Mouse (Mus musculus) neural tube, embryonic 13.5 days (tissue): ENCODE measurements at regions not wholly inside any gene's neighbourhood (a gene's known extent, or its start where the extent isn't known, plus 50 kb on each side); places are given as distances from the start of the nearest gene placed in this dataset.

Source experiments
- ATAC-seq: fragments of 200-750 bp; cut with Nextera tagmentation; 2 replicates; pipeline ENCODE4 v1.8.0; 2017; ENCODE audit warnings: low read depth, mild to moderate bottlenecking, moderate TSS enrichment, moderate library complexity
- H3K27ac ChIP-seq: fragments of 300-500 bp; sonication (generic); replicated peaks from 2 replicates; pipeline ENCODE4 v1.5.1; 2015; ENCODE audit warnings: moderate library complexity, mild to moderate bottlenecking, inconsistent platforms
- H3K27me3 ChIP-seq: fragments of 300-500 bp; sonication (generic); 2 replicates; pipeline ENCODE4 v1.6.1; 2015; ENCODE audit warnings: mild to moderate bottlenecking, inconsistent platforms
- H3K36me3 ChIP-seq: fragments of 300-500 bp; sonication (generic); 2 replicates; pipeline ENCODE4 v1.6.1; 2015; ENCODE audit warnings: mild to moderate bottlenecking, inconsistent platforms
- H3K4me1 ChIP-seq: fragments of 300-500 bp; sonication (generic); replicated peaks from 2 replicates; pipeline ENCODE4 v1.6.1; 2015; ENCODE audit warnings: inconsistent platforms
- H3K4me2 ChIP-seq: fragments of 300-500 bp; sonication (generic); 2 replicates; pipeline ENCODE4 v1.6.1; 2015; ENCODE audit warnings: inconsistent platforms, mild to moderate bottlenecking, moderate library complexity
- H3K4me3 ChIP-seq: fragments of 300-500 bp; sonication (generic); 2 replicates; pipeline ENCODE4 v1.5.1; 2015; ENCODE audit warnings: mild to moderate bottlenecking, inconsistent platforms
- H3K9ac ChIP-seq: fragments of 300-500 bp; sonication (generic); 2 replicates; pipeline ENCODE4 v1.6.1; 2015; ENCODE audit warnings: moderate library complexity, mild to moderate bottlenecking, inconsistent platforms
- H3K9me3 ChIP-seq: fragments of 300-500 bp; sonication (generic); 2 replicates; pipeline ENCODE4 v1.6.1; 2016; ENCODE audit warnings: inconsistent platforms
- WGBS: fragments of 180-500 bp; shearing (Covaris S2); methylation state at CpG from one replicate; pipeline ENCODE4 v1.1.7; 2015; 5-methylcytosine and 5-hydroxymethylcytosine counted together

DNA sequence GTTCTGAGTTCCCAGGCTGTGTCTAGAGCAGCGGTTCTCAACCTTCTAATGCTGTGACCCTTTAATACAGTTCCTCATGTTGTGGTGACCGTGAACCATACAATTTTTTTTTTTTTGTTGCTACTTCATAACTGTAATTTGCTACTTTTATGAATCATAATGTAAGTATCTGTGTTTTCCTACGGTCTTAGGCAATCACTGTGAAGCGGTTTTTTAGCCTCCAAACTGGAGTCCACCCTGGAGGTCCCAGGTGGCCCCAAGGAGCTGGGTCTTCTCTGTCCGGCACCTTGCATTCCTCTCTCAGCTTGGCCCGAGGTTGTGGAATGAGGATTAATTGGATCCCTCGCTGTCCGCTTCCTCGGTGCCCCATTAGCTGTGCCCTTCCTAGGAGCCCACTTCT lies 96.6 kb upstream of the 1700021F07Rik start:
- Histone ChIP-seq H3K9me3 (no peaks in the 10 kb centered on the region), H3K4me1 (peaks cover 10% of the 10 kb centered on the region; the same call in 1 of the 2 replicates), H3K36me3 (no peaks in the 10 kb centered on the region), H3K27me3 (no peaks in the 10 kb centered on the region), H3K4me2 (no peak overlapping the region), H3K4me3 (no peak overlapping the region), H3K27ac (no peak overlapping the region), H3K9ac (no peak overlapping the region)
- 88% methylated on average over 9 of the region's 9 CpGs for WGBS
- ATAC-seq, result 0 out of 2 replicates have a peak, but pooled peaks have one; percentile 19

DNA sequence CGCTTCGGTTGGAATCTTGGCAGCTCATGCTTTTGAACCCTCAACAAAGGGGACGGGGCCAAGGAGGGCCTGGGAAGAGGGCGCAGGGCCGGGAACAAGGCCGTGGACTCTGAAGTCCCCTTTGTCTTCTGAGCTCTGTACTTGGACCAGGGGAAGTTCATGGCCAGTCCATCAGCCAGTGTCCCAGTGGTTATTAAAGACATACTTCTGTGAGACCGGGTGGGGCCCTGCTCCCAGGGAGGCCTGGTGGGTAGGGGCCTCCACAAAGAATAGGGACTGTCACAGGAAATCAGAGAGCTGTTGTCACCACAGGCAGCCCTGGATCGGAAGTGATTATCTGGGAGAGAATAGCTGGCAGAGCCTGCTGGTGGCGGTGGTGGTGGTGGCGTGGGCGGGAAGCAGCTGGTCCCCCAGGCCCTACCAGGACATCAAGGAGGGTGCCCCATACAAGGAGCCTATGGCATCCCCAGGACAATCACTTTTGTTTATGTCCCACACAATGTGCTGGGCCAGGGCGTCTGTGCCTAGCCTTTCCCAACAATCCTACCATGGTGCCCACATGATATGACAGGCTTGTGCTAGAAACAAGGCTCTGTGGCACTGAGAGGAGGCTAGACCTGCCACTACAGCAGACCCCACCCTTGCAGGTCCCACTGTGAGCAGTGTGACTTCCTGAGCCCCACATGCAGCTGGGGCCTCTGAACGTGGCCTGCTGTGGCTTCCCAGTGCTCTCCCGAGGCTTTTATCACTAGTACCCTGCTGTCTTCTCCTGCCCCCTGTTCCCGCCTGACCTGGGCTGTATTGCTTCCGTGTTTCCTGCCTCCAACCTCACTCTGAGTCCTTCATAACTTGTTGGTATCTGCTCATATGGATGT lies 96.0 kb upstream of the 1700021F07Rik start:
- H3K9ac ChIP-seq, result no peak overlapping the region
- H3K36me3 ChIP-seq, result no peaks in the 10 kb centered on the region
- H3K4me1 ChIP-seq, result peaks cover 9% of the 10 kb centered on the region; the same call in 1 of the 2 replicates
- H3K4me2 ChIP-seq, result no peak overlapping the region
- H3K27ac ChIP-seq, result 0 out of 2 replicates have a peak overlapping the region, but pooled peaks have one; percentile 14
- no peaks in the 10 kb centered on the region for H3K9me3 ChIP-seq
- no peaks in the 10 kb centered on the region for H3K27me3 ChIP-seq
- WGBS, result 60% methylated on average over 16 of the region's 16 CpGs
- H3K4me3 ChIP-seq, result no peak overlapping the region
- ATAC-seq, result peak; percentile 40; the same call in 1 of the 2 replicates

DNA sequence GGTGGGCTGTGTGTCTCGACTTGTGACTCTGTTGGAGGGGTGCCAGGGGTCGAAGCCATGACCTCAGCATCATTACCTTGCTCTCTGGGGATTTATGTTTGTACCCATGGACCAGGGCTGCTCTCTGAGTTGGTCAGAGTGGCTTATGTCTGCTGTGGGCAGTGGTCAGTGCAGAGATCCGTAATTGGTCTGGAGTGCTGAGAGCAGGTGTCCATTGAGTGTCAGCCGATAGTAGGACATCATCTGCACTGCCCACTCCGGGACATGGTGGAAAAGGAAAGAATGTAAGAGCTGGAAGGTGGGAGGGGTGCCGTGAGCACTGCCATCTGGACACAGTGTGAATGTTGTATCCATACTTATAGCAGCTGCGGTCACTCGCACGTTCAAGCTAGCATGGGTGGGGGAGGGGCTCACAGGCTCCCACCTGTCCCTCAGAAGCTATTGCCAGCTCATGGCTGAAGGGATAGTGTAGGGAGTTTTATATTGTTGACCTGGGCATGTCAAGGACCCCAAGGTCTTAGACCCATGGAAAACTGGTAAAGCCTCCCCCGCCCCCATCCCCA lies 94.4 kb upstream of the 1700021F07Rik start:
- H3K4me1 ChIP-seq, result peaks cover 9% of the 10 kb centered on the region; the same call in 1 of the 2 replicates
- H3K9ac ChIP-seq, result no peak overlapping the region
- no peaks in the 10 kb centered on the region for H3K36me3 ChIP-seq
- ATAC-seq, result no peak
- H3K27me3 ChIP-seq, result no peaks in the 10 kb centered on the region
- 72% methylated on average over 10 of the region's 10 CpGs for WGBS
- H3K9me3 ChIP-seq, result no peaks in the 10 kb centered on the region
- H3K4me2 ChIP-seq, result no peak overlapping the region
- no peak overlapping the region for H3K4me3 ChIP-seq
- H3K27ac ChIP-seq, result no peak overlapping the region

DNA sequence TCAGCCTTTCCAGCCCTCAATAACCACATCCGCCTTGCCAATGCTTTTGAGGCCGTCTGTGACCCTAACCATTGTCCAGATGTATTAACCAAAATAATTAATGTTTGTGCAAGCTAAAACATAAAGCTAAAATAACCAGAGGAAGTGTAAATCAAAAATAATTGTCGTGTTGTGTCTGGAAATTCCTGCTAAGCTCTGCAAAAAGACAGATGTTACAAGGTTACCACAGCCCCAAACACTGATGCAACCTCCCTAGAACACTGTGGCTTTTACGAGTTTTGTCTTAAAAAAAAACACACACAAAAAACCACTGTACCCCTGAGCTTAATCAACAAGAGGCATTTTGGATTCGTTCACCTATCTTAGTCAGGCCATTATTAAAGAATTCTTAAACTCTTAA lies 90.5 kb upstream of the 1700021F07Rik start:
- Histone ChIP-seq H3K27me3 (no peaks in the 10 kb centered on the region), H3K4me1 (peaks cover 30% of the 10 kb centered on the region), H3K9ac (no peak overlapping the region), H3K4me2 (no peak overlapping the region), H3K27ac (no peak overlapping the region), H3K9me3 (no peaks in the 10 kb centered on the region), H3K36me3 (no peaks in the 10 kb centered on the region), H3K4me3 (no peak overlapping the region)
- 73% methylated on average over 5 of the region's 5 CpGs for WGBS
- ATAC-seq, result no peak

DNA sequence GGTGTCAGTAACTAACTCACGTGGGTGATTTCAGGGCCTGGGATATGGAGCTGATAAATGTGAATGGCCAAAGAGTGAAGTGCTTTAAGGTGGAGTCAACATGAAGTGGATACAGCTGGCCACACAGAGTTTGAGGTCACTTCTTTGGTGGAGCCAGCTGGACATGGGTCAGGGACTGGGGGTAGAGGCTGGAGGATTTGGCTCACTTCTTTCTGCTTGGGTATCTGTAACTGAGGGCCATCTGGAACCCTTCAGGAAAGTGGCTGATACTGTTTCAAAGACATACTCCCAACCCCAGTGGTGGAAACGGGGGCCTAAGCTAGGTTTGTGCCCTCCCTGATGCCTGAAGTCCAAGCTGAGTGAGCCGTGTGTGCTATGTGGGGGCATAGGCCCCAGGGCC lies 90.1 kb upstream of the 1700021F07Rik start:
- Histone ChIP-seq H3K4me2 (no peak overlapping the region), H3K9ac (no peak overlapping the region), H3K4me1 (peaks cover 30% of the 10 kb centered on the region), H3K9me3 (no peaks in the 10 kb centered on the region), H3K36me3 (no peaks in the 10 kb centered on the region), H3K27ac (no peak overlapping the region), H3K4me3 (no peak overlapping the region), H3K27me3 (no peaks in the 10 kb centered on the region)
- no peak for ATAC-seq
- WGBS, result 78% methylated on average over 3 of the region's 3 CpGs

DNA sequence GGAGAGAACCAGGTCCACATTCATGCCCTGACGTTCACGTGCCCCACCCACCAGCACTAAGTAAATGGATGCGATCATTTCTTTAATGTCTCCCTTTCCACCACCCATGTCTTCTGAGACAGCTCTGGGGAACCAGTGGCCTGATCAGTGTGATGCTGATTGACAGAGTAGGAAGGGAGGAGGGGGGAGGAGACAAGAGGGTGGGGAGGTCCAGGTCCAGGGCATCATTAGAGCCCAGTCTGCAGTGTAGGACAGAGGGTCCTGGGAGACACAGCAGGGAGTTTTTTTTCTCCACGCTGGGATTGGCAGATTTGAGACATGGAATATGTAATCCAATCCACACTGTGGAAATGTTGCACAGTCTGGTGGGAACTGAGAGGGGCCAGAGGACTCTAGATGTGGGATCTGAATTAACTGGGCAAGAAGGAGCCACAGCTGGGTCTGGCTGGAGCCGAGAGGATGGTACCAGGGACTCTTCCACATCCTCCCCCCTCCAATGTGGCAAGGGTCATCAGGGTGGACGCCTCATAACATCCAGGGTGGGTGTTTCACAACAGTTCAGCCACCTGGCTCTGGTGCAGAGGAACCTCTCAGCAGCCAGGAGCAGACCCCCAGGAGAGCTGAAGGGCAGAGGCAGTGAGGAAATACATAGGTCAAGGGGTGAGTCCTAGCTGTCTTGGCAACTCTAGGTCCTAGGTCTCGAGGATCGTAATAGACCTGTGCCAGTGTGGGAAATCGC lies 89.3 kb upstream of the 1700021F07Rik start:
- H3K4me3 ChIP-seq, result no peak overlapping the region
- H3K4me1 ChIP-seq, result peaks cover 24% of the 10 kb centered on the region
- no peaks in the 10 kb centered on the region for H3K9me3 ChIP-seq
- 81% methylated on average over 9 of the region's 9 CpGs for WGBS
- H3K4me2 ChIP-seq, result no peak overlapping the region
- no peak overlapping the region for H3K9ac ChIP-seq
- H3K27me3 ChIP-seq, result no peaks in the 10 kb centered on the region
- H3K36me3 ChIP-seq, result no peaks in the 10 kb centered on the region
- ATAC-seq, result no peak
- no peak overlapping the region for H3K27ac ChIP-seq

DNA sequence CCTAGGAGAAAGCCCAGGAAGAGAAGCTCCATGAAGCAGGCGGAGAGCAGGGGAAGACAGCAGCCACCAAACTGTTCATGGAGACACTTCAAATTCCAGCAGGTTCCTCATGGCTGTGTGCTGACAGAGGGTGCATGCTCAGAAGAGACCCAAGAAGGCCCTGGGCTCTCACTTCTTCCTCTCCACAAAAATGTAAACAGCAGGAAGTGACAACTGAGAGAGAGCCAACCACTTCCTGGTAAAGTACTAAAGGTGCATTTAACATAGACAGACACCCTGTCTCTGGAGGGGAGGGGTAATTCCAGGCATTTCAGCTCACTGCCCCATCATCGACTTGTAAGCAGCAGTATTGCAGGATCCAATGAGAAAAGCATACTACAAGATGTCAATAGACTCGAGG lies 85.8 kb upstream of the 1700021F07Rik start:
- no peak for ATAC-seq
- H3K9ac ChIP-seq, result no peak overlapping the region
- H3K4me1 ChIP-seq, result peaks cover 26% of the 10 kb centered on the region
- no peaks in the 10 kb centered on the region for H3K36me3 ChIP-seq
- H3K27ac ChIP-seq, result no peak overlapping the region
- 90% methylated on average over 3 of the region's 3 CpGs for WGBS
- H3K9me3 ChIP-seq, result no peaks in the 10 kb centered on the region
- H3K27me3 ChIP-seq, result no peaks in the 10 kb centered on the region
- no peak overlapping the region for H3K4me2 ChIP-seq
- no peak overlapping the region for H3K4me3 ChIP-seq

GRCm38 (mm10) chr2:173439031-173439430 lies 83.4 kb upstream of the 1700021F07Rik start:
- H3K36me3 ChIP-seq, result no peaks in the 10 kb centered on the region
- peaks cover 47% of the 10 kb centered on the region for H3K4me1 ChIP-seq
- no peak overlapping the region for H3K27ac ChIP-seq
- no peaks in the 10 kb centered on the region for H3K27me3 ChIP-seq
- 66% methylated on average over 9 of the region's 9 CpGs for WGBS
- no peak overlapping the region for H3K4me2 ChIP-seq
- no peaks in the 10 kb centered on the region for H3K9me3 ChIP-seq
- no peak overlapping the region for H3K4me3 ChIP-seq
- ATAC-seq, result no peak
- H3K9ac ChIP-seq, result no peak overlapping the region

DNA sequence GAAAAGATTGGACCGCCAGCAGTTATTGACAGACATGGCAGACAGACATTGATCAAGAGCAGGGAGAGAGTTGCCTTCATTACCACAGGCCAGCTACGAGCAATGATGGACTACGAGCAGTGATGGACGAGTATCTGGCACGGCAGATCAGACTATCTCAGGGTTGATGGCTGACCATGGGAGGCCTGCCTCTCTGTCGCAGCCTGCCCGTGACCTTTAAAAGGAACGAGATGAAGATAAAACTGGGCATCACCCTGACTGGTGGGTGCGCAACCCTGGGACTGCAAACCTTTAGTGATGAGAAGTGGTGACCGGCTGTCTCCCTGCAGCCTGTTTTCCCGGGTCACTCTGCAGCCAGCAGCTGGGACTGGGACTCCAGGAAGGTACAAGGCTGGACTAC lies 80.3 kb upstream of the 1700021F07Rik start:
- Histone ChIP-seq H3K36me3 (no peaks in the 10 kb centered on the region), H3K9ac (no peak overlapping the region), H3K4me1 (peaks cover 34% of the 10 kb centered on the region), H3K4me2 (no peak overlapping the region), H3K4me3 (no peak overlapping the region), H3K27me3 (no peaks in the 10 kb centered on the region), H3K9me3 (no peaks in the 10 kb centered on the region), H3K27ac (no peak overlapping the region)
- no peak for ATAC-seq
- 71% methylated on average over 11 of the region's 11 CpGs for WGBS

GRCm38 (mm10) chr2:173443262-173443661 lies 79.1 kb upstream of the 1700021F07Rik start:
- no peak overlapping the region for H3K4me2 ChIP-seq
- no peak overlapping the region for H3K4me3 ChIP-seq
- peak; percentile 64 for ATAC-seq
- H3K9me3 ChIP-seq, result 0 out of 2 replicates have a peak, but pooled peaks cover 5% of the 10 kb centered on the region
- no peaks in the 10 kb centered on the region for H3K27me3 ChIP-seq
- H3K4me1 ChIP-seq, result peaks cover 34% of the 10 kb centered on the region
- no peak overlapping the region for H3K27ac ChIP-seq
- H3K36me3 ChIP-seq, result no peaks in the 10 kb centered on the region
- H3K9ac ChIP-seq, result no peak overlapping the region
- WGBS, result 31% methylated on average over 10 of the region's 10 CpGs

- Histone ChIP-seq H3K4me3 (no peak overlapping the region), H3K36me3 (no peaks in the 10 kb centered on the region), H3K4me2 (no peak overlapping the region), H3K4me1 (peaks cover 32% of the 10 kb centered on the region), H3K9ac (no peak overlapping the region), H3K27ac (no peak overlapping the region), H3K27me3 (no peaks in the 10 kb centered on the region), H3K9me3 (0 out of 2 replicates have a peak, but pooled peaks cover 5% of the 10 kb centered on the region)
- ATAC-seq, result no peak
- WGBS, result 81% methylated on average over 9 of the region's 9 CpGs
Observed at GRCm38 (mm10) chr2:173444386-173444785, 78.0 kb upstream of the 1700021F07Rik start.

- H3K4me2 ChIP-seq, result no peak overlapping the region
- 73% methylated on average over 3 of the region's 3 CpGs for WGBS
- H3K27ac ChIP-seq, result no peak overlapping the region
- H3K9me3 ChIP-seq, result 0 out of 2 replicates have a peak, but pooled peaks cover 5% of the 10 kb centered on the region
- H3K4me1 ChIP-seq, result peaks cover 29% of the 10 kb centered on the region
- H3K4me3 ChIP-seq, result no peak overlapping the region
- no peaks in the 10 kb centered on the region for H3K36me3 ChIP-seq
- no peak for ATAC-seq
- H3K9ac ChIP-seq, result no peak overlapping the region
- H3K27me3 ChIP-seq, result no peaks in the 10 kb centered on the region
Observed at GRCm38 (mm10) chr2:173445039-173445438, 77.3 kb upstream of the 1700021F07Rik start.
